Mouse (Mus musculus) heart, adult 8-10 months (tissue): ENCODE measurements around the gene Phactr4. TPM values are rescaled to one million over a fixed set of nuclear protein-coding genes. Genes with fewer than 3 reads are reported as not detected.
A peak's percentile ranks its signal among the peaks of the same experiment; 100 is the strongest.
"Not testable (repeated sequence)": the region's sequence is repeated elsewhere in the genome, so short reads cannot be mapped to it uniquely, and the experiment has no call there.

Experiments used
- DNase-seq: peaks from one replicate; pipeline ENCODE4 v3.0.0; 2022; ENCODE audit warnings: low spot score
- total RNA-seq, 4 experiments: library from RNA; stranded (reverse); gene quantifications; 2 replicates each; pipeline ENCODE4 v1.2.4; 2022

Phactr4 gene
- total RNA-seq, result 10 to 100 TPM; 20.7 to 23.9 (median 23.1) TPM

DNA sequence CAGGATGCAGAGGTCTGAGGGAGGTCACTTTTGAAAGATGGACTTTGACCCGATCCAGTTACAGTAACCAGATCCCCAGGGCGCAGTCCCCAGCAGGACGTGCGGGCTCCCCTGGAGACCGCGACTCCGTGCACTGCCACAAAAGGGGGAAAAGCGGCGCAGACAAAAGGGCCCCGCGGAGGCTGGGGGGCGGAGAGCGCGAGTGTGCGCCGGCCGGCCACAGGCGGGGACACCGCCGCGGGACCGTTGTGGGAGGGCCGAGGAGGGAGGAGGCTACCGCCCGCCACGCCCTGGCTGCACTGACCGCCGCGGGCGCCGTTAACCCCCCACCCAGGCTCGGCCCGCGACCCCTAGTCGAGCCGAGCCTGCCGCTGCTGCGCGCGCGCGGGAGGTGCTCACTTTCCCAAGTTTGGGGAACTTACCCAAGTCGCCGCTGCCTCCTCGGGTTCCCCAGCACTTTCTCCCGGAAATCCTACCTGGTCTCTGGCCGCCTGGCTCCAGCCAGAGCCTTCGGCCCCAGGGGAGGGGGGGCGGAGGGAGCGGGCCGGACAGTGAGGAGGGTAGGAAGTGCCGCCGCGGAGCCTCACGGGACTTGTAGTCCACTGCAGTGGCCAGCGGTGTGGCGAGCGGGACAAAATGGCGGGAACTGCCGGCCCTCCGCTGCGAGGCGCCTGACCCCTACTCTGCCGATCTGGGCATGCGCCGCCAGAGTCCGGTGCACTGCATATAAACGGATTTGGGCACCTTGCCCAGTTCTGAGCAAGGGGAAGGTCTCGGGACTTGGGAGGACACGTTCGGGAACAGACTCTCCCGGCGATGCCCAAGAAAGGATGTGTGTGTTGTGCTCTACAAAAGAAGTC, at the start of gene Phactr4:
Gene Phactr4, minus strand, starts transcription at position 567 of the 860 bp plus-strand sequence.
- DNase-seq, result peak; percentile 97

DNA sequence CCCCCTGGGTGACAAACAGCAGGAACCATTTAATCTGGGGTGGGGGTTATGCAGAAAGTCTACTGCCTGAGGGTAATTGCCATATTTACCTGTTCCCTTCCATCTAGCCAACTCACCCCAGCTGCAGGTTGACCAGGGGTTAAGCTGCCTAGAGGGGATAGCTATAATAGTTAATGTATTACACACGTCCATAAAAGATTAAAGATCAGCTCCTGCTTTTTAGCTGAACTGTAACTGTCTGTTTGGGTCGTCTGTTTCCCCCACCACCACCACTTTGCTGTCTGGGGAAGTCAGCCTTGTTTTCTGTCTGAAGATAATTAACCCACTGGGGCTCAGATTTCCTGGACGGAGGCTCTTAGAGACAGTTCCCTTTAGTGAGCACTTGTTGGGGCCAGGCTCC, 47.6 kb upstream of the Phactr4 start:
- no peak for DNase-seq

DNA sequence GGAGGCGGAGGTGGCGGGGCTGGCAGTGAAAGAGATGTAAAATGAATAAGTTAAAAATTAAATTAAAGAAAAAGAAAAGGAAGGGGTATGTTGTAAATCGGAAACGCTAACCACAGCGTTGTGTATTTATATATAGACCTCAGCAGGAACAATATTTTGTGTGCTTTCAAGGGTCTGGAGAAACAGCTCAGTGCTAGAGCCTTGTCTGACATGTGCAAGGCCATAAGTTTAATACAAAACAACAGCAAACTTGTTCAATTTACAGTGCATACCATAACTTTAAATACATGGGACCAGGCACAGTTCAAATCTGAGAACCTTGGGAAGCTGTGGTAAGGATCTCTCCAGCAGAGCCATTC, 41.9 kb upstream of the Phactr4 start:
- DNase-seq, result no peak

DNA sequence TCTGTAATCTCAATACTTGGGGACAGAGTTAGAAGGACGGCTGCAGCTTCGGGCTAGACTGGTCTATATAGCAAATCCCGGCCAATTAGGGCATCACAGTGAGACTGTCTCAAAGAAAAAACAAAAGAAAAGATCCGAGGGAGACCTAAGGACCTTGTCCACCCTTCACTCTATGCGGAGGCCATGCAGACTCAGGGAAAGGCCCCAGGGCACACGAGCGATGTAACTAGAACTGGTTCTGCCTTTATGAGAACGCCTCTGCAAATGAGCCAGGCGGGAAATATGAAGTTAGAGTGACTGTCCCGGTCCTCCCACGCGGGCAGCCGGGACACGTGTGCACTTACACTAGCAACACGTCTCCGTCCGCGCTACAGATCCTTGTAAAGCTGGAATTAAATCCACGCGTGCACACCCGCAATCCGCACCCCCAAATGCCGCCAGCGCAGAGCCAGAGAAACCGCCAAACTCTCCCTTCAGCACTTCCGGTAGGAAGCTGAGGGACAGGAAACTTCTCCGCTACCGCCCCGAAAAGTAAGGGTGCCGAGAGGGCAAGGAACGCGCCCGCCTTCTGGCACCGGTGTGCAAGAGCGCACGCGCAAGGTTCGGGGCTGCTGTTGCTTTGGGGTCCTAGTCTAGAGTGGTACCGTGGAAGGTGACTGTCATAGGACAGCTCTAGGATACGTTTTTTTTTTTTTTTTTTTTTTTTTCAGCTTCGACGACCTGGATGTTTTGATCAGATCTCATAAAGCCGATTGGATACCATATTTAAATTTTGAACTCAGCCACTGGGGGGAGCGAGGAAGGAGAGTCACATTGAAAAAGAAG, 41.4 kb upstream of the Phactr4 start, which contains the start of gene Med18:
Gene Med18, minus strand, starts transcription at position 492 of the 825 bp plus-strand sequence.
- peak; percentile 95 for DNase-seq

- DNase-seq, result no peak
These were observed 40.5 kb upstream of the Phactr4 start for GRCm38 (mm10) chr4:132462836-132463235.

DNA sequence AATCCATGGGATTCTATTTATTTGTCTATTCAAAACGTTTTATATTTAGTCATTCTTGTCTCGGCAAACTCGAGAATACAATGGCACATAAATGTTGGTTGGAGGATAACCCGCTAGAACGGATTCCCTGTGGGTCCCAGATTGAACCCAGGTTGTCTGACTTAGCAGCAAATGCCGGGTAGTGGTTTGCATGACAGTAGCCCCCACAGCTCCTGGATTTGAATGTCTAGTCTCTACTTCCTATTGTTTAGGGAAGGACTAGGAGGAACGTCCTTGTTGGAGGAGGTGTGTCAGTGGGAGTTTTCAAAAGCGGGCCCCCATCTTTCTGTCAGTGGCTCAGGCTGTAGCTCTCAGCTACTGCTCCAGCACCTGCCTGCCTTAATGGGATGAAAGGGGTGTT, 37.9 kb upstream of the Phactr4 start:
- no peak for DNase-seq

GRCm38 (mm10) chr4:132455561-132455960, 33.3 kb upstream of the Phactr4 start:
- no peak for DNase-seq

DNA sequence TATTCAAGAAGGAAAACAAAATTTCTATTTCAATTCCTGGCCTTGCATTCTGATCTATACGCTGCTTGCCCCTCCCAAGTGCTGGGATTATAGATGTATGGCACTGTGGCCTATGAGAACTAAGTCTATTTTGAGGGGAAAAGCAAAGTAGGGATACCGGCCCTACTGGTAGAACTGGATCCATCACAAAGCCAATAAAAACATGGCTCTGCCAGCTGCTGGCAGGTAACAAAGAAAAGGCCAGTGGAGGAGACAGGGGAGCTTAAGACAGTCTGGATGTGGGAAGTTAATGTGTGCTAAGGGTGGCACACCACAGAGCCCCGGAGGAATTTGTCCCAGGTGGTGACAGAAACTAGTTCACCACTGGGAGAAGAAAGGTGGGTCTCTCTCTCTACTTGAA, 32.9 kb upstream of the Phactr4 start:
- no peak for DNase-seq

DNA sequence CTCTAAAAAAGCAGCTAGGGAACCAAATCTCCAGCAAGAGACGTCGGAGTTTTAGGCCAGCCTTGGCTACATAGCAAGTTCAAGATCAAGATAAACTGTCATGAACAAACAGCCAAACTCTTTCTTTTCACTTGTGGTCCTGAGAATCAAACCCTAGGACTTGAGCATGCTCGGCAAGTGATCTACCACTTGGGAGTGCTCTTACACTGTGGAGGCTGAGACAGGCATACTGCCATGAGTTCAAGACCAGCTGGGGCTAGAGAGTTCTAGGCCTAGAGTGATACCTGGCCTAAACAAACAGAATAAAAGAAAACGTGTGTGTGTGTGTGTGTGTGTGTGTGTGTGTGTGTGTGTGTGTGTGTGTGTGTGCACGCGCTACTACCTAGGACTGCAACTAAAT, 31.9 kb upstream of the Phactr4 start:
- no peak for DNase-seq

GRCm38 (mm10) chr4:132449778-132450177, 27.5 kb upstream of the Phactr4 start:
- no peak for DNase-seq

GRCm38 (mm10) chr4:132446105-132446504, 23.8 kb upstream of the Phactr4 start:
- no peak for DNase-seq

- no peak for DNase-seq
These were observed 22.2 kb upstream of the Phactr4 start for GRCm38 (mm10) chr4:132444516-132444915.

- DNase-seq, result no peak
These were observed 15.6 kb upstream of the Phactr4 start for GRCm38 (mm10) chr4:132437857-132438256.

GRCm38 (mm10) chr4:132432717-132433372, 10.6 kb upstream of the Phactr4 start:
- no peak for DNase-seq

GRCm38 (mm10) chr4:132428022-132428542, 5.8 kb upstream of the Phactr4 start:
- no peak for DNase-seq

DNA sequence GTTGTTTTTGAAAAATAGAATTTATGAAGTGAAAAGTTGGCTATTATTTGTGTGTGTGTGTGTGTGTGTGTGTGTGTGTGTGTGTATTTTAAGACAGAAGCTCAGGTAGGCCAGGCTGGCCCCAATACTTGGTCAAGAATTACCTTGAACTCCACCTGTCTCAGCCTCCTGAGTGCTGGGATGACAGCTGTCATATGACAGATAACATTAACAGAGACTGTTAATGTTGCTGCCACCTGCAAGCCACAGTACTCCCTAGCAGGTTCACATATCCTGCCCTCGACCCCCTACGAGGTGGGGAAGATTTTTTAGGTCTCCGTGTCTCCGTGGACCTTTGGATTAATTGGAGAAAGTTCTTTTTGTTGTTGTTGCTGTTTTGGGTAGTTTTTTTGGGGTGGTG, 5.2 kb upstream of the Phactr4 start:
- DNase-seq, result no peak

- DNase-seq, result no peak
These were observed 3.7 kb upstream of the Phactr4 start for GRCm38 (mm10) chr4:132426021-132426420.

GRCm38 (mm10) chr4:132424765-132425164, 2.5 kb upstream of the Phactr4 start:
- no peak for DNase-seq

DNA sequence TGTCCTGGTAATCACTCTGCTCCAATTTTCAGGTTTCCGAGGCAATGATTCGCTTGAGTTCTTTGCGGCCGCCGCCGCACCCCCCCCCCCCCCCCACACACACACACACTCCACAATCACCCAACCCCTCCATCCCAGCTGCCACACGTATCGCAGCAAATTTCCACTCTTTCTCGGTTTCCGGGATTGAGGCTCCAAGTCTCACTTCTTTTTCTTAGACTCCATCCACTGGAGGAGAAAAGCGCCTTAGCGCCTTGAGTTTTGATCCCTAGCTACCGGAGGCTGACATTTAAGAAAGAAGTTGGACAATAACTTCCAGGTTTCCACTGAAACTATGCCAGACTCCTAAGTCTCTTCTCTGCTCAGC, 750 bp downstream of the Phactr4 start:
- DNase-seq, result no peak

DNA sequence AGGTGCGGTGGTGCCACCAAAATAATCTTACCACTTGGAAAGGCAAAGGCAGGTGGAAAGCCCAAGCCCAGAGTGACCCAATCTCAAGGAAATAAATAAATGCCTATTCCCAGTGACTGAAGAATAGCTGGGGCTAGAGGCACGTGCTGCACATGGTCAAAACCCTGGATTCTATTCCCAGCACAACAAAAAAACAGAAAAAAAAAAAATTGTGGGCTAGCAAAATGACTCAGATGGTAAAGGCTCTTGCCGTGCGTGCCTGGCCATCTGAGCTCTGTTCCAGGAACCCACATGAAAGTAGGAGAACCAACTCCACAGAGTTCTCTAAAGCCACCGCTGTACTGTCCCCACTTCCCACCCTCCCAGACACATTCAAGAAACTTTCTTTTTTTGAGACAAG, 1.8 kb downstream of the Phactr4 start:
- DNase-seq, result no peak

DNA sequence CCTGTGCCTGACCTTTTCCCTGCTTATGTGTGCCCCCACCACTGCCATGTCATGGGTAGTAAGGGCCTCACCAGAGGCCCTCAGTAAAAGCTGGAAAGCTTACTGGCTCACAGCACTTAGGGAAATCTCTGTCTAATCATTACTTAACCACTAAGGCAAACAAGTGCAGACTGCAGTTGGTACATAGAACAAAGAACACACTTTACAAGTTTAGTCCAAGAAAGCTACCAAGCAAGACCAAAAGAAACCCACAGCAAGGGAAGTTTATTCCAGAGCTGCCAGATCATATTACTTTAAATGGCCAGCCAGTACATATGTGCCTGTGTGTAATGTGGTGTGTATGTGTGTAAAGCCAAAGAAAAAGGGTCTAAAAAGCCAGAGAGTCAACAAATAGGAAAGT, 6.3 kb downstream of the Phactr4 start:
- no peak for DNase-seq

DNA sequence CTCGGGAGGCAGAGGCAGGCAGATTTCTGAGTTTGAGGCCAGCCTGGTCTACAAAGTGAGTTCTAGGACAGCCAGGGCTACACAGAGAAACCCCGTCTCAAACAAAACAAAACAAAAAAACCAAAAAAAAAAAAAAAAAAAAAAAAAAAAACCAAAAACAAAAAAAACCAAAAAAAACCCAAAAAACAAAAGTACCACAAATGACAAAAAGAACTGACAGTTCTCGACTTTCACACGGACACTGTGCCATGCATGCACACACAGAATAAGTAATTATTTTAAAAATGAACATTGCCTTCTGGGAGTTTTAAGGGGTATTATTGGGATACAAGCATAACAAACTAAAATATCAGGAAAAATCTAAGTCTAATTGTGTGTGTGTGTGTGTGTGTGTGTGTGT, 9.0 kb downstream of the Phactr4 start:
- DNase-seq, result not testable (repeated sequence)
